23 mouse cellular contexts compared by ENCODE assay signal in the genomic region with DNA sequence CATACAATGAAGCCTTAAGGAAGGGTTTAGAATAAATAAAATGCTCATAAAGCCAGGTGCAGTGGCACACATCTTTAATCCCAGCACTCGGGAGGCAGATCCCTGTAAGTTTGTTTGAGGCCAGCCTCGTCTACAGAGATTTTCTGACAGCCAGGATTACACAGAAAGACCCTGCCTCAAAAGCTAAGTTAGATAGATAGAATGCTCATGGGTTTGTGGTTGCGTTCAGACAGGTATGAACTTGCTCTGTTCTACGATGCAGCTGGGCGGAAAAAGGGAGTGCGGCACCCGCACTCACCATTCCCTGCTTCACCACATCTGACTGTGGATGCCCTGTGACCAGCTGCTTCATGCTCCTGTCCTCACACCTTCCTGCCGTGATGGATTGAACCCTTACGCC. TPM values are rescaled to one million over a fixed set of nuclear protein-coding genes. Genes with fewer than 3 reads are reported as not detected.
"Had no signal": no experiment of that assay in that cellular context is flagged by ENCODE, and none has a peak within 500 bp of the region (broad histone marks: within the 10 kb centered on the region; RNA-seq: fewer than 3 reads in every experiment).

No protein-coding gene starts in this region.

- H3K4me3 ChIP-seq: neural tube, embryonic 13.5 days; neural tube, embryonic 15.5 days; stomach, embryonic 15.5 days had no signal

- DNase-seq: retina, postnatal 1 day; right cerebral cortex, adult 18-20 months; right cerebral cortex, postnatal 14 days; right cerebral cortex, postnatal 25 days; right cerebral cortex, postnatal 4 days; spleen, adult 18-20 months; thymus, adult 18-20 months; thymus, adult 2 months; thymus, postnatal 14 days; thymus, postnatal 25 days; thymus, postnatal 36 days; thymus, postnatal 4 days had no signal

- H3K36me3 ChIP-seq: neural tube, embryonic 13.5 days; neural tube, embryonic 15.5 days; stomach, embryonic 15.5 days had no signal

- H3K4me2 ChIP-seq: neural tube, embryonic 13.5 days; neural tube, embryonic 15.5 days; stomach, embryonic 15.5 days had no signal

- H3K9ac ChIP-seq: neural tube, embryonic 13.5 days; neural tube, embryonic 15.5 days; stomach, embryonic 15.5 days had no signal

- H3K27me3 ChIP-seq: neural tube, embryonic 13.5 days; neural tube, embryonic 15.5 days; stomach, embryonic 15.5 days had no signal

- H3K9me3 ChIP-seq: neural tube, embryonic 13.5 days; neural tube, embryonic 15.5 days; stomach, embryonic 15.5 days had no signal

- H3K4me1 ChIP-seq: neural tube, embryonic 13.5 days; neural tube, embryonic 15.5 days; stomach, embryonic 15.5 days had no signal

- H3K27ac ChIP-seq: neural tube, embryonic 13.5 days; neural tube, embryonic 15.5 days; stomach, embryonic 15.5 days; stomach, postnatal 0 days had no signal

RNA-seq across cellular contexts. Expression of gene Uts2, which starts 17.4 kb away (rescaled TPM):
- total RNA-seq: neutrophil, adult 5-6 weeks had no signal
- polyA plus RNA-seq: small intestine, adult 2 months; spleen, adult 2 months; stomach, embryonic 14.5 days; stomach, embryonic 15.5 days; stomach, embryonic 16.5 days; testis, adult 2 months; urinary bladder, adult 2 months had no signal
